Mouse (Mus musculus): ENCODE results near the gene D11Wsu47e. TPM values are rescaled to one million over a fixed set of nuclear protein-coding genes. Genes with fewer than 3 reads are reported as not detected.

The D11Wsu47e gene
- 14.6 and 17.8 TPM in 2 replicates for polyA plus RNA-seq (2015; fragmentation: Nextera tagmentation; extraction: Ambion mirVana)

DNA sequence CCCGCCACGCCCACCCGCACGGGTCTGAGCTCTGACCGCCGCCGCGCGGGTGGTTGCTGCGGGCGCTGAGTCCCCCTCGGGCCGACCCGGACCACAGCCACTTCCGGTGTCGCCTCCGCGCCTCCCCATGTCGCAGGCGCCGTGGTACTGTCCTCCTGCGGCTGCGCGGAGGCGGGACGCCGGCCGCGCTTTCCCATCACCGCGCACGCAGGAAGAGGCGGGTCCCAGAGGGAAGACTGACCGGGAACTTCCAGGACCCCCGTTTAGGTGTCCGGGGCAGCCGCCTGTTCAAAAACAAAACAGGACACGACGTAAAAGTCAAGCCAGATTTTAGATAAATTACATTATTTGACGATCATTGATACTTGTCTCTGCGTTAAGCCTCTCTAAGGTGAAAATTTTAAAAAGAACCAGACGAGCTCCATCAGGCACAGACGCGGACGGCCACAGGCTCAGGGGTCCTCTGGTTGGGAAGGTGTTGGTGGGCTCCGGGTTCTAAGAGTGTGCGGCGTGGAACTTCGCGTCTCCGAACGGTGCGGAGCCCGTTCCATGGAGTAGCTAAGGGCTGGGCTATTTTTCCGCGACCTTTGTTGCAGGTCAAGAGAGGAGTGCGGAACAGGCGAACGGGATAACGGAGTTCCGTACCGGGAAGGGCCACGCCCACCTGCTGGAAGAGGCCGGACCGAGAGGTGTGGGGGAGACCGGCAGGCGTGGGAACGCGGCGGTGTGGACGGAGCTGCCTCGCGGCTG is at the start of gene D11Wsu47e, which contains the start of gene Fam104a:
Gene D11Wsu47e, plus strand, starts transcription at position 456 of the 750 bp plus-strand sequence.
Gene Fam104a, minus strand, starts transcription at position 199 of the 750 bp plus-strand sequence.
- Histone ChIP-seq H3K4me3 (replicated peaks) (peak within 1 kb of the TSS; percentile 97), H3K27me3 (replicated peaks) (no peaks in the 10 kb centered on the region), H3K4me2 (replicated peaks) (peak within 1 kb of the TSS; percentile 77), H3K9me3 (no peaks in the 10 kb centered on the region), H3K9ac (peak within 1 kb of the TSS; percentile 87), H3K27ac (peak within 1 kb of the TSS; percentile 94), H3K4me1 (replicated peaks) (0 out of 2 replicates have a peak, but pooled peaks cover 16% of the 10 kb centered on the region), H3K36me3 (peaks cover 8% of the 10 kb centered on the region)
- under 1% methylated on average over 73 of the region's 73 CpGs for WGBS
- peak; percentile 96 for ATAC-seq

DNA sequence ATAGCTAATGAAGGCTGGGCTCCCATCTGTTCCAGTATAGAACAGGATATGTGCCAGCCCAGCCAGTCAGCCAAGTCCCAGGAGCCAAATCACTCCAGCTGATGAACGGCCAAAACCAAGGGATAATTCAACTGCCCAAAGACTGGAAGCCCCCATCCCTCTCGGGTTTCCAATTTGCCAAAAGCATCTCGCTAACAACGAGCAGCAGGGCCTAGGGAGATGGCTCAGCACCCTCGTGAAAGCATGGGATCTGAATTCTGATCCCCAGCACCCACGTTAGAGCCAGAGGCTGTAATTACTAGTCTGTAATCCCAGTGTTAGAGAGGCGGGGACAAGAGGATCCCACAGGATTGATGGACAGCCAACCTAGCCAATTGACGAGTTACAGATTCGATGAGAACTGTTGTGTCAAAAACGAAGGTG is 49.5 kb upstream of the D11Wsu47e start:
- H3K4me3 ChIP-seq (replicated peaks) = no peak overlapping the region
- no peak overlapping the region for H3K4me2 ChIP-seq (replicated peaks)
- no peaks in the 10 kb centered on the region for H3K36me3 ChIP-seq
- WGBS = 78% methylated on average over 10 of the region's 10 CpGs
- H3K9ac ChIP-seq = no peak overlapping the region
- no peak overlapping the region for H3K27ac ChIP-seq
- ATAC-seq = no peak
- H3K4me1 ChIP-seq (replicated peaks) = no peaks in the 10 kb centered on the region
- no peaks in the 10 kb centered on the region for H3K9me3 ChIP-seq
- H3K27me3 ChIP-seq (replicated peaks) = no peaks in the 10 kb centered on the region

DNA sequence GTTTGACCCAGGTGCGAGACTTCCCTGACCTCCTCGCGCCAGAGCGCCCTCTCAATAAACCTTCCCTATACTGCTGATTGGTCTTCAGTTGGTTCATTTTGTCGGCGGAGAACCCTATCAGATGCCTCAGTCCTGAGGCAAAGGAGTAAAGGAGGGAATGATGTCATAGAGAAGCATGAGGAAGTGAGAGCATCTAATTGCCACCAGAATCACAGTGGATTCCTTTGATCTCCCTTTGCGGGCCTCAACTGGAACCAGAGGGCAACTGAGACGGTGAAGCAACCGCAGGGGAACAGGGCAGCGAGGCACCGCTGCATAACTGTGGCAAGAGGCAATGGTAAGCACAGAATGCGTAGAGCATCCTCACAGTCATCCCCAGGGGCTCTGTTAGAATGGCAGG is 45.5 kb upstream of the D11Wsu47e start:
- no peaks in the 10 kb centered on the region for H3K36me3 ChIP-seq
- no peak overlapping the region for H3K27ac ChIP-seq
- no peaks in the 10 kb centered on the region for H3K27me3 ChIP-seq (replicated peaks)
- H3K4me2 ChIP-seq (replicated peaks) = no peak overlapping the region
- no peaks in the 10 kb centered on the region for H3K9me3 ChIP-seq
- no peak; the same call in 1 of the 2 replicates for ATAC-seq
- WGBS = 86% methylated on average over 12 of the region's 12 CpGs
- H3K4me3 ChIP-seq (replicated peaks) = no peak overlapping the region
- H3K4me1 ChIP-seq (replicated peaks) = no peaks in the 10 kb centered on the region
- H3K9ac ChIP-seq = no peak overlapping the region

DNA sequence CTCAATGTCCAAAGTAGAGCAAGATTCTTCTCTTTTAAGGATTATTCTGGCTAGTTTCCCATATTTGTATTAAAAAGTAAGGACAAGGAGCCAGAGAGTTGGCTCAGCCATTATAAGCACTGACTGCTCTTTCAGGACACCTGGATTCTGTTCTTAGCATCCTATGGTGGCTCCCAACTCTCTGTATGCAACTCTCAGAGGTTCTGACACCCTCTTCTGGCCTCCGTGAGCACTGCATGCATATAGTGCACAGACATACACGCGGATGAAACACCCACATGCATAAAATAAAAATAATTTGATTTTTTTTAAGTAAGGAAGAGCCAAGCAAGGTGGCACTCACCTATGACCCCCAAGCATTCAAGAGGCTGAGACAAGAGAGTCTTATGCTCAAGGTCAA is 39.0 kb upstream of the D11Wsu47e start:
- 91% methylated on average over 3 of the region's 3 CpGs for WGBS
- no peak overlapping the region for H3K9ac ChIP-seq
- H3K4me2 ChIP-seq (replicated peaks) = no peak overlapping the region

GRCm38 (mm10) chr11:113648152-113648551 is 36.1 kb upstream of the D11Wsu47e start:
- peaks cover 13% of the 10 kb centered on the region for H3K36me3 ChIP-seq
- ATAC-seq = 0 out of 2 replicates have a peak, but pooled peaks have one; percentile 9
- no peaks in the 10 kb centered on the region for H3K9me3 ChIP-seq
- WGBS = 4% methylated on average over 15 of the region's 15 CpGs
- H3K9ac ChIP-seq = no peak overlapping the region
- H3K27ac ChIP-seq = no peak overlapping the region
- peak overlapping the region; percentile 76; the same call in 1 of the 2 replicates for H3K4me2 ChIP-seq (replicated peaks)
- H3K4me1 ChIP-seq (replicated peaks) = peaks cover 19% of the 10 kb centered on the region
- no peaks in the 10 kb centered on the region for H3K27me3 ChIP-seq (replicated peaks)
- H3K4me3 ChIP-seq (replicated peaks) = no peak overlapping the region

More for the DNA sequence above, 39.0 kb upstream of the D11Wsu47e start:
- Histone ChIP-seq H3K4me3 (replicated peaks) (no peak overlapping the region), H3K36me3 (no peaks in the 10 kb centered on the region), H3K27me3 (replicated peaks) (no peaks in the 10 kb centered on the region), H3K4me1 (replicated peaks) (peaks cover 11% of the 10 kb centered on the region), H3K27ac (no peak overlapping the region), H3K9me3 (no peaks in the 10 kb centered on the region)
- no peak for ATAC-seq

DNA sequence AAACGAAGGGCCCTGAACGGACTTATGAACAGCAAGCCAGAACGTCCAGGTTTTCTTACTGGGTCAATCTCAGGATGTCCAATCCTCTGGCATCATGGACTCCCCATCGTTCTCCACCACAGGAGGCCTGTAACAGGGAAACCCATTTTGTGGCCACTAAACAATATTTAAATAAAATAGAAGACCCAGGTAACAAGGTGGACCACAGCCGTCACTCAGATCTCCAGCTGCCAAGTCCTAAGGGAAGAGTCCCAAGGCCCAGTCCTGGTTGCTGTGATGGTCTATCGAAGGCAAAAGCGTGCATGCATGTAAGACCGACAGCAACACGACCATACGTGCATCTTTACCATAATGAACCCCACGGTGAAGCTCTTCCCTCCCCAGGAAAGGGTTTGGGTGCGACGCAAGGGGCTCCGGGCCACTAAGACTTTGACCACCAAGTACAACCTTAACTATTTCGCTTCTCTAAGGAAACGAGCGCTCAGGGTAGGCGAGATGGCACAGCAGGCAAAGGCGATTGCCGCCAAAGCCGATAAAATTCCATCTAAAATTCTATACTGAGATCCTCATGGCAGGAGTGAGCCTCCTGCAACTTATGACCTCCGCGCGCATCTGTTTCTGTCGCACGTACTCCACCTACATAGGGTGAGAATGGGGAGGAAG is 35.4 kb upstream of the D11Wsu47e start, which contains the start of gene Cog1:
Gene Cog1, plus strand, starts transcription at position 480 of the 663 bp plus-strand sequence.
- Histone ChIP-seq H3K4me3 (replicated peaks) (peak within 1 kb of the TSS; percentile 92), H3K4me2 (replicated peaks) (peak within 1 kb of the TSS; percentile 76), H3K27me3 (replicated peaks) (no peaks in the 10 kb centered on the region), H3K36me3 (peaks cover 18% of the 10 kb centered on the region), H3K4me1 (replicated peaks) (peaks cover 19% of the 10 kb centered on the region), H3K27ac (peak within 1 kb of the TSS; percentile 81), H3K9ac (peak within 1 kb of the TSS; percentile 97), H3K9me3 (no peaks in the 10 kb centered on the region)
- 40% methylated on average over 26 of the region's 26 CpGs for WGBS
- no peak for ATAC-seq

GRCm38 (mm10) chr11:113649353-113650210 is 34.6 kb upstream of the D11Wsu47e start, which contains the start of gene Slc39a11:
Slc39a11 (minus strand) TSS chr11:113650079.
- peak within 1 kb of the TSS; percentile 76 for H3K4me2 ChIP-seq (replicated peaks)
- peaks cover 23% of the 10 kb centered on the region for H3K36me3 ChIP-seq
- H3K9me3 ChIP-seq = no peaks in the 10 kb centered on the region
- H3K27ac ChIP-seq = peak within 1 kb of the TSS; percentile 81
- peaks cover 19% of the 10 kb centered on the region for H3K4me1 ChIP-seq (replicated peaks)
- WGBS = under 1% methylated on average over 90 of the region's 91 CpGs
- H3K9ac ChIP-seq = peak within 1 kb of the TSS; percentile 97
- peak within 1 kb of the TSS; percentile 92 for H3K4me3 ChIP-seq (replicated peaks)
- ATAC-seq = peak; percentile 85
- no peaks in the 10 kb centered on the region for H3K27me3 ChIP-seq (replicated peaks)

DNA sequence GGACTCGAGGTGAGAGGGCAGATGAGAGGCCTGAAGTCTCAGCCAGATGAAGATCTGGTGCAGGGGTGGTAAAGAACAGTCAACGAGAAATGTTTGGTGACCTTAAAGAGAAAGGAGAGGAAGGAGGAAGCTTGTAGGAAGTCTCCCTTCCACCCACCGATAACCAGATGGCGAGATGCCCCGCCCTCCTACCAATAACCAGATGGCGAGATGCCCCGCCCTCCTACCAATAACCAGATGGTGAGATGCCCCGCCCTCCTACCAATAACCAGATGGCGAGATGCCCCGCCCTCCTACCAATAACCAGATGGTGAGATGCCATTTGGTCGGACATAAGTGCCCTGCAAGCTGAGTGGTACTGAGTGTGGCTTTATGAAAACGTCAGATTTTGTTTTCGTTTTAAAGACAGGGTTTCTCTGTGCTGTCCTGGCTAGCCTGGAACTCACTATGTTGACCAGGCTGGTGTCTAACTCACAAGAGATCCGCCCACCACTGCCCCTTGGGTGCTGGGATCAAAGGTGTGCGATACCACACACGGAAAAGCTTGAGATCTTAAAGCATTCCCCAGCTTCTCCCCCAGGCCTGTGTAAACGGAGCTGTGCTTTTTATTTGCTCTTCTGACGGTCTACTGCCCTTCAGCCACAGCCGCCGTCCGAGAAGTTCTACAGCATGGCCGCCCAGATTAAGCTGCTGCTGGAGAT is 32.9 kb upstream of the D11Wsu47e start:
- H3K27me3 ChIP-seq (replicated peaks) = no peaks in the 10 kb centered on the region
- H3K4me1 ChIP-seq (replicated peaks) = peaks cover 19% of the 10 kb centered on the region
- H3K27ac ChIP-seq = peak overlapping the region; percentile 56
- 58% methylated on average over 22 of the region's 22 CpGs for WGBS
- H3K9me3 ChIP-seq = no peaks in the 10 kb centered on the region
- ATAC-seq = 0 out of 2 replicates have a peak, but pooled peaks have one; percentile 12
- H3K4me3 ChIP-seq (replicated peaks) = no peak overlapping the region
- peaks cover 31% of the 10 kb centered on the region for H3K36me3 ChIP-seq
- H3K4me2 ChIP-seq (replicated peaks) = peak overlapping the region; percentile 37
- H3K9ac ChIP-seq = no peak overlapping the region

GRCm38 (mm10) chr11:113651907-113652273 is 32.3 kb upstream of the D11Wsu47e start:
- ATAC-seq = 0 out of 2 replicates have a peak, but pooled peaks have one; percentile 11
- no peak overlapping the region for H3K4me3 ChIP-seq (replicated peaks)
- no peaks in the 10 kb centered on the region for H3K9me3 ChIP-seq
- 45% methylated on average over 8 of the region's 8 CpGs for WGBS
- H3K27me3 ChIP-seq (replicated peaks) = no peaks in the 10 kb centered on the region
- H3K36me3 ChIP-seq = peaks cover 36% of the 10 kb centered on the region
- H3K4me2 ChIP-seq (replicated peaks) = peak overlapping the region; percentile 1; the same call in 1 of the 2 replicates
- H3K9ac ChIP-seq = no peak overlapping the region
- no peak overlapping the region; the same call in 1 of the 2 replicates for H3K27ac ChIP-seq
- H3K4me1 ChIP-seq (replicated peaks) = peaks cover 19% of the 10 kb centered on the region

- Histone ChIP-seq H3K4me2 (replicated peaks) (no peak overlapping the region), H3K9me3 (no peaks in the 10 kb centered on the region), H3K27me3 (replicated peaks) (no peaks in the 10 kb centered on the region), H3K4me1 (replicated peaks) (peaks cover 19% of the 10 kb centered on the region), H3K4me3 (replicated peaks) (no peak overlapping the region), H3K9ac (no peak overlapping the region), H3K36me3 (peaks cover 42% of the 10 kb centered on the region), H3K27ac (no peak overlapping the region)
- ATAC-seq = no peak
- 91% methylated on average over 6 of the region's 6 CpGs for WGBS
Measured at GRCm38 (mm10) chr11:113652516-113652915, 31.7 kb upstream of the D11Wsu47e start.

- Histone ChIP-seq H3K9ac (no peak overlapping the region), H3K27ac (no peak overlapping the region), H3K9me3 (no peaks in the 10 kb centered on the region)
Measured at GRCm38 (mm10) chr11:113654105-113654504, 30.1 kb upstream of the D11Wsu47e start.

More at GRCm38 (mm10) chr11:113654105-113654504, 30.1 kb upstream of the D11Wsu47e start:
- WGBS = 92% methylated on average over 15 of the region's 15 CpGs
- H3K4me2 ChIP-seq (replicated peaks) = no peak overlapping the region
- ATAC-seq = no peak
- no peaks in the 10 kb centered on the region for H3K27me3 ChIP-seq (replicated peaks)
- peaks cover 10% of the 10 kb centered on the region; the same call in 1 of the 2 replicates for H3K4me1 ChIP-seq (replicated peaks)
- peaks cover 54% of the 10 kb centered on the region for H3K36me3 ChIP-seq
- no peak overlapping the region for H3K4me3 ChIP-seq (replicated peaks)
